Mouse (Mus musculus) limb, embryonic 13.5 days (tissue): Measurements from ENCODE around the gene Gm14443. TPM values are rescaled to one million over a fixed set of nuclear protein-coding genes. Genes with fewer than 3 reads are reported as not detected.
"Not testable (repeated sequence)": the region's sequence is repeated elsewhere in the genome, so short reads cannot be mapped to it uniquely, and the experiment has no call there.

ENCODE experiments used
- ATAC-seq: fragments of 200-750 bp; cut with Nextera tagmentation; 2 replicates; pipeline ENCODE4 v1.8.0; 2017; ENCODE audit warnings: low read depth, moderate number of reproducible peaks, moderate TSS enrichment; ENCODE audit not compliant: low FRiP score
- H3K27ac ChIP-seq: fragments of 300-500 bp; sonication (generic); 2 replicates; pipeline ENCODE4 v1.5.1; 2015; ENCODE audit warnings: inconsistent platforms, mild to moderate bottlenecking, moderate library complexity
- H3K27me3 ChIP-seq: fragments of 300-500 bp; sonication (generic); 2 replicates; pipeline ENCODE4 v1.6.1; 2015; ENCODE audit warnings: mild to moderate bottlenecking, inconsistent platforms
- H3K36me3 ChIP-seq: fragments of 300-500 bp; sonication (generic); 2 replicates; pipeline ENCODE4 v1.6.1; 2015; ENCODE audit warnings: inconsistent platforms, mild to moderate bottlenecking, moderate library complexity
- H3K4me1 ChIP-seq: fragments of 300-500 bp; sonication (generic); 2 replicates; pipeline ENCODE4 v1.6.1; 2015; ENCODE audit warnings: inconsistent platforms
- H3K4me2 ChIP-seq: fragments of 300-500 bp; sonication (generic); replicated peaks from 2 replicates; pipeline ENCODE4 v1.6.1; 2015; ENCODE audit warnings: inconsistent platforms, mild to moderate bottlenecking, moderate library complexity
- H3K4me3 ChIP-seq: fragments of 300-500 bp; sonication (generic); 2 replicates; pipeline ENCODE4 v1.5.1; 2015; ENCODE audit warnings: moderate library complexity, mild to moderate bottlenecking, inconsistent platforms
- H3K9ac ChIP-seq: fragments of 300-500 bp; sonication (generic); 2 replicates; pipeline ENCODE4 v1.6.1; 2015; ENCODE audit warnings: mild to moderate bottlenecking, inconsistent platforms
- H3K9me3 ChIP-seq: fragments of 300-500 bp; sonication (generic); 2 replicates; pipeline ENCODE4 v1.6.1; 2016; ENCODE audit warnings: inconsistent platforms
- WGBS: fragments of 180-500 bp; shearing (Covaris S2); methylation state at CpG from one replicate; pipeline ENCODE4 v1.1.7; 2015; 5-methylcytosine and 5-hydroxymethylcytosine counted together
- polyA plus RNA-seq: library from polyadenylated mRNA; unstranded; fragments of >200 nt; fragmentation: Nextera tagmentation; extraction: Ambion mirVana; gene quantifications from 2 replicates; pipeline ENCODE4 v1.2.1, GENCODE M21; 2015

Gm14443 gene
- polyA plus RNA-seq, 1 experiment from 2014 or later = 1.3 TPM

GRCm38 (mm10) chr2:175141993-175142295 is 33.7 kb downstream of the Gm14443 start, which contains the start of gene Gm14399:
Gene Gm14399 (minus strand): TSS chr2:175142012.
- H3K9me3 ChIP-seq, H3K27ac ChIP-seq, H3K27me3 ChIP-seq, ATAC-seq, H3K36me3 ChIP-seq, H3K4me1 ChIP-seq: not testable (repeated sequence)
- 0% methylated on average over 1 of the region's 2 CpGs for WGBS
- peak within 1 kb of the TSS; percentile 49 for H3K4me3 ChIP-seq
- peak within 1 kb of the TSS; percentile 55 for H3K4me2 ChIP-seq
- H3K9ac ChIP-seq = peak within 1 kb of the TSS; percentile 53; the same call in 1 of the 2 replicates

GRCm38 (mm10) chr2:175141118-175141992 is 34.3 kb downstream of the Gm14443 start:
- H3K9ac ChIP-seq = peak overlapping the region; percentile 53; the same call in 1 of the 2 replicates
- H3K4me3 ChIP-seq = peak overlapping the region; percentile 49
- H3K4me1 ChIP-seq, H3K27me3 ChIP-seq, H3K36me3 ChIP-seq, H3K9me3 ChIP-seq, ATAC-seq, H3K27ac ChIP-seq: not testable (repeated sequence)
- 2% methylated on average over 25 of the region's 25 CpGs for WGBS
- H3K4me2 ChIP-seq = peak overlapping the region; percentile 55

GRCm38 (mm10) chr2:175140624-175141023 is 35.0 kb downstream of the Gm14443 start:
- not testable (repeated sequence) for H3K9ac ChIP-seq, H3K27me3 ChIP-seq, H3K9me3 ChIP-seq, H3K4me3 ChIP-seq, ATAC-seq, H3K4me2 ChIP-seq, H3K36me3 ChIP-seq, H3K4me1 ChIP-seq, H3K27ac ChIP-seq

Other genes with a start within 250 kb of the Gm14443 start
- gene Gm14444, start 165.6 kb downstream of the Gm14443 start, polyA plus RNA-seq = 0.15 and 0.33 TPM in 2 replicates
- 0.46 and 1.0 TPM in 2 replicates for gene Gm14393, start 108.1 kb downstream of the Gm14443 start, polyA plus RNA-seq
- gene Gm14399, start 33.9 kb downstream of the Gm14443 start, polyA plus RNA-seq = 4.0 and 4.1 TPM in 2 replicates
- gene Gm14391, start 31.0 kb upstream of the Gm14443 start, polyA plus RNA-seq = 8.1 and 13.2 TPM in 2 replicates
- gene Gm14440, start 99.3 kb upstream of the Gm14443 start, polyA plus RNA-seq = 3.6 TPM in 1 of 2 replicates, not detected in the other
- 17.3 and 20.5 TPM in 2 replicates for gene Gm4631, start 162.3 kb upstream of the Gm14443 start, polyA plus RNA-seq
- 4.8 and 4.9 TPM in 2 replicates for gene Zfp968, start 196.6 kb upstream of the Gm14443 start, polyA plus RNA-seq